In genomic region chr10:5568991-5569390, GRCm38 (mm10) we compare ENCODE assay signal across 18 mouse cellular contexts. TPM values are rescaled to one million over a fixed set of nuclear protein-coding genes. Genes with fewer than 3 reads are reported as not detected.
DNase-seq lines count a peak whose midpoint lies in the region; ATAC-seq and TF ChIP-seq lines count a peak whose summit lies in the region.
"Had no signal": no experiment of that assay in that cellular context is flagged by ENCODE, and none has a peak within 500 bp of the region (broad histone marks: within the 10 kb centered on the region; RNA-seq: fewer than 3 reads in every experiment).

No protein-coding gene starts in this region.

- no peak overlapping the region for H3K9ac ChIP-seq in intestine, postnatal 0 days (ENCODE audit: low read depth, low read length)
- H3K9ac ChIP-seq in intestine, embryonic 15.5 days, result no peak overlapping the region
- no peak overlapping the region for H3K9ac ChIP-seq in stomach, postnatal 0 days (ENCODE audit: low read length)
- H3K9ac ChIP-seq: forebrain, embryonic 15.5 days; hindbrain, embryonic 13.5 days; limb, embryonic 15.5 days; midbrain, embryonic 15.5 days had no signal

- 79% methylated on average over 4 of the region's 4 CpGs for WGBS in intestine, postnatal 0 days
- 87% methylated on average over 4 of the region's 4 CpGs for WGBS in intestine, embryonic 15.5 days
- 92% methylated on average over 4 of the region's 4 CpGs for WGBS in stomach, postnatal 0 days

- TF ChIP-seq EP300 in stomach, postnatal 0 days (optimal IDR thresholded peaks at IDR 0.05), result no peak

- H3K27me3 ChIP-seq in intestine, postnatal 0 days (replicated peaks; ENCODE audit: control insufficient read depth, insufficient read depth, low read length), result no peaks in the 10 kb centered on the region
- H3K27me3 ChIP-seq in intestine, embryonic 15.5 days (replicated peaks), result no peaks in the 10 kb centered on the region
- no peaks in the 10 kb centered on the region for H3K27me3 ChIP-seq in stomach, postnatal 0 days (ENCODE audit: control insufficient read depth, insufficient read depth, low read length)
- H3K27me3 ChIP-seq: forebrain, embryonic 15.5 days; hindbrain, embryonic 13.5 days; limb, embryonic 15.5 days; midbrain, embryonic 15.5 days had no signal

- peak; percentile 32 for TF ChIP-seq CTCF in intestine, postnatal 0 days (IDR thresholded peaks at IDR 0.05; ENCODE audit: low read depth)
- TF ChIP-seq CTCF in stomach, postnatal 0 days (IDR thresholded peaks at IDR 0.05; ENCODE audit: low read depth), result peak; percentile 38; the same call in 1 of the 2 replicates

- ATAC-seq in intestine, postnatal 0 days, result no peak
- ATAC-seq in intestine, embryonic 15.5 days, result no peak
- ATAC-seq in stomach, postnatal 0 days (ENCODE audit: low FRiP score, low TSS enrichment), result no peak
- ATAC-seq: forebrain, embryonic 15.5 days; intestine, embryonic 16.5 days; midbrain, embryonic 15.5 days had no signal

- H3K4me1 ChIP-seq in intestine, postnatal 0 days (replicated peaks; ENCODE audit: control insufficient read depth, insufficient read depth, low read length), result no peaks in the 10 kb centered on the region
- H3K4me1 ChIP-seq in intestine, embryonic 15.5 days (replicated peaks), result no peaks in the 10 kb centered on the region
- H3K4me1 ChIP-seq in stomach, postnatal 0 days (replicated peaks; ENCODE audit: control insufficient read depth, insufficient read depth), result no peaks in the 10 kb centered on the region
- H3K4me1 ChIP-seq: forebrain, embryonic 15.5 days; hindbrain, embryonic 13.5 days; limb, embryonic 15.5 days; midbrain, embryonic 15.5 days had no signal

- H3K9me3 ChIP-seq in intestine, postnatal 0 days (ENCODE audit: control insufficient read depth), result no peaks in the 10 kb centered on the region
- H3K9me3 ChIP-seq in intestine, embryonic 15.5 days, result no peaks in the 10 kb centered on the region
- H3K9me3 ChIP-seq in stomach, postnatal 0 days (ENCODE audit: control insufficient read depth, low read length), result no peaks in the 10 kb centered on the region
- H3K9me3 ChIP-seq: forebrain, embryonic 15.5 days; hindbrain, embryonic 13.5 days; limb, embryonic 15.5 days; midbrain, embryonic 15.5 days had no signal

- H3K4me3 ChIP-seq in intestine, postnatal 0 days (ENCODE audit: low read depth, low read length), result no peak overlapping the region
- no peak overlapping the region for H3K4me3 ChIP-seq in intestine, embryonic 15.5 days (replicated peaks)
- H3K4me3 ChIP-seq in stomach, postnatal 0 days (ENCODE audit: low read depth, low read length), result no peak overlapping the region
- H3K4me3 ChIP-seq: erythroblast, embryonic 14.5 days; forebrain, embryonic 15.5 days; hindbrain, embryonic 13.5 days; limb, embryonic 15.5 days; midbrain, embryonic 15.5 days had no signal

- no peak overlapping the region for H3K4me2 ChIP-seq in intestine, postnatal 0 days (replicated peaks; ENCODE audit: low read depth)
- H3K4me2 ChIP-seq in intestine, embryonic 15.5 days (replicated peaks), result no peak overlapping the region
- no peak overlapping the region for H3K4me2 ChIP-seq in stomach, postnatal 0 days (replicated peaks; ENCODE audit: low read depth)
- H3K4me2 ChIP-seq: forebrain, embryonic 15.5 days; hindbrain, embryonic 13.5 days; limb, embryonic 15.5 days; midbrain, embryonic 15.5 days had no signal

- no peak overlapping the region for H3K27ac ChIP-seq in intestine, postnatal 0 days (ENCODE audit: low read depth, low read length)
- H3K27ac ChIP-seq in intestine, embryonic 15.5 days, result no peak overlapping the region
- no peak overlapping the region for H3K27ac ChIP-seq in stomach, postnatal 0 days (replicated peaks)
- H3K27ac ChIP-seq: forebrain, embryonic 15.5 days; hindbrain, embryonic 13.5 days; limb, embryonic 15.5 days; midbrain, embryonic 15.5 days had no signal

- peak; percentile 25 for DNase-seq in cerebellum, adult 9-11 months
- no peak for DNase-seq in cerebellum, postnatal 14 days
- DNase-seq in right cerebral cortex, adult 18-20 months, result peak; percentile 13
- no peak for DNase-seq in right cerebral cortex, postnatal 14 days
- no peak for DNase-seq in stomach, postnatal 0 days (ENCODE audit: low spot score)
- no peak for DNase-seq in thymus, postnatal 14 days
- DNase-seq: gastrocnemius, postnatal 10 days; kidney, postnatal 10 days; lung, adult 18-20 months had no signal

- no peaks in the 10 kb centered on the region for H3K36me3 ChIP-seq in intestine, postnatal 0 days (ENCODE audit: control insufficient read depth, insufficient read depth)
- H3K36me3 ChIP-seq in intestine, embryonic 15.5 days, result no peaks in the 10 kb centered on the region
- H3K36me3 ChIP-seq in stomach, postnatal 0 days (ENCODE audit: control insufficient read depth, insufficient read depth, low read length), result no peaks in the 10 kb centered on the region
- H3K36me3 ChIP-seq: forebrain, embryonic 15.5 days; hindbrain, embryonic 13.5 days; limb, embryonic 15.5 days; midbrain, embryonic 15.5 days had no signal

RNA-seq across cellular contexts. Expression of gene Syne1, which starts 17.7 kb away (rescaled TPM):
- 4.3 and 5.7 TPM in 2 replicates for polyA plus RNA-seq in intestine, postnatal 0 days (2015; fragmentation: Nextera tagmentation; extraction: Ambion mirVana)
- 5.7 and 5.9 TPM in 2 replicates for polyA plus RNA-seq in intestine, embryonic 15.5 days (2015; fragmentation: Nextera tagmentation; extraction: Ambion mirVana)
- 3.2 and 3.6 TPM in 2 replicates for polyA plus RNA-seq in stomach, postnatal 0 days (2015; fragmentation: Nextera tagmentation; extraction: Ambion mirVana)

RNA-seq across cellular contexts. Expression of gene Myct1, which starts 24.6 kb away (rescaled TPM):
- 3.7 and 4.1 TPM in 2 replicates for polyA plus RNA-seq in intestine, postnatal 0 days (2015; fragmentation: Nextera tagmentation; extraction: Ambion mirVana)
- polyA plus RNA-seq in intestine, embryonic 15.5 days (2015; fragmentation: Nextera tagmentation; extraction: Ambion mirVana), result 4.8 and 5.0 TPM in 2 replicates
- polyA plus RNA-seq in stomach, postnatal 0 days (2015; fragmentation: Nextera tagmentation; extraction: Ambion mirVana), result 2.4 and 2.6 TPM in 2 replicates
- polyA plus RNA-seq: C2C12 had no signal

Comparison
In these comparisons a context has a peak if more than half of its experiments do, and no peak if none do; other contexts are left out.
1. DNase-seq: peak in cerebellum, adult 9-11 months (single experiment) and right cerebral cortex, adult 18-20 months (single experiment); none in cerebellum, postnatal 14 days (0 of 2), right cerebral cortex, postnatal 14 days (single experiment), stomach, postnatal 0 days (single experiment) and thymus, postnatal 14 days (single experiment).